Mouse (Mus musculus): ENCODE measurements around the gene Macrod2.

The Macrod2 gene

GRCm38 (mm10) chr2:140395179-140395578 is at the start of gene Macrod2:
Macrod2 (plus strand) TSS chr2:140395309.
- peak; percentile 100 for DNase-seq (ENCODE audit: low read depth, low spot score)

- DNase-seq (ENCODE audit: low read depth, low spot score): peak; percentile 70
These were observed 35.2 kb upstream of the Macrod2 start for GRCm38 (mm10) chr2:140359905-140360304.

- no peak for DNase-seq (ENCODE audit: low read depth, low spot score)
These were observed 30.3 kb upstream of the Macrod2 start for GRCm38 (mm10) chr2:140364804-140365203.

GRCm38 (mm10) chr2:140389525-140389924 is 5.6 kb upstream of the Macrod2 start, which contains the start of gene Sel1l2:
Sel1l2 (minus strand) TSS chr2:140389706.
- peak; percentile 47 for DNase-seq (ENCODE audit: low read depth, low spot score)

- peak; percentile 63 for DNase-seq (ENCODE audit: low read depth, low spot score)
These were observed 679 bp downstream of the Macrod2 start for GRCm38 (mm10) chr2:140395744-140396231.

- no peak for DNase-seq (ENCODE audit: low read depth, low spot score)
These were observed 30.7 kb downstream of the Macrod2 start for GRCm38 (mm10) chr2:140425844-140426243.

- peak; percentile 53 for DNase-seq (ENCODE audit: low read depth, low spot score)
These were observed 32.2 kb downstream of the Macrod2 start for GRCm38 (mm10) chr2:140427283-140427682.

- no peak for DNase-seq (ENCODE audit: low read depth, low spot score)
These were observed 44.0 kb downstream of the Macrod2 start for GRCm38 (mm10) chr2:140439081-140439480.

- no peak for DNase-seq (ENCODE audit: low read depth, low spot score)
These were observed 53.5 kb downstream of the Macrod2 start for GRCm38 (mm10) chr2:140448636-140449035.

GRCm38 (mm10) chr2:140475770-140476169 is 80.7 kb downstream of the Macrod2 start:
- DNase-seq (ENCODE audit: low read depth, low spot score): no peak

GRCm38 (mm10) chr2:140476891-140477290 is 81.8 kb downstream of the Macrod2 start:
- DNase-seq (ENCODE audit: low read depth, low spot score): no peak

- DNase-seq (ENCODE audit: low read depth, low spot score): no peak
These were observed 87.5 kb downstream of the Macrod2 start for GRCm38 (mm10) chr2:140482604-140483003.

GRCm38 (mm10) chr2:140497688-140498087 is 102.6 kb downstream of the Macrod2 start:
- DNase-seq (ENCODE audit: low read depth, low spot score): no peak

- DNase-seq (ENCODE audit: low read depth, low spot score): peak; percentile 21
These were observed 105.8 kb downstream of the Macrod2 start for GRCm38 (mm10) chr2:140500951-140501350.

- no peak for DNase-seq (ENCODE audit: low read depth, low spot score)
These were observed 126.4 kb downstream of the Macrod2 start for GRCm38 (mm10) chr2:140521472-140521871.

- no peak for DNase-seq (ENCODE audit: low read depth, low spot score)
These were observed 135.1 kb downstream of the Macrod2 start for GRCm38 (mm10) chr2:140530214-140530613.

- DNase-seq (ENCODE audit: low read depth, low spot score): no peak
These were observed 136.9 kb downstream of the Macrod2 start for GRCm38 (mm10) chr2:140532024-140532423.

- DNase-seq (ENCODE audit: low read depth, low spot score): no peak
These were observed 137.9 kb downstream of the Macrod2 start for GRCm38 (mm10) chr2:140532859-140533519.

GRCm38 (mm10) chr2:140533621-140534020 is 138.5 kb downstream of the Macrod2 start:
- DNase-seq (ENCODE audit: low read depth, low spot score): no peak

- DNase-seq (ENCODE audit: low read depth, low spot score): no peak
These were observed 139.5 kb downstream of the Macrod2 start for GRCm38 (mm10) chr2:140534583-140534982.

- no peak for DNase-seq (ENCODE audit: low read depth, low spot score)
These were observed 140.9 kb downstream of the Macrod2 start for GRCm38 (mm10) chr2:140535832-140536571.

- no peak for DNase-seq (ENCODE audit: low read depth, low spot score)
These were observed 154.2 kb downstream of the Macrod2 start for GRCm38 (mm10) chr2:140549286-140549685.

- no peak for DNase-seq (ENCODE audit: low read depth, low spot score)
These were observed 166.3 kb downstream of the Macrod2 start for GRCm38 (mm10) chr2:140561426-140561825.
